Mouse (Mus musculus) midbrain, embryonic 14.5 days (tissue): ENCODE results near the gene Ddx21. TPM values are rescaled to one million over a fixed set of nuclear protein-coding genes. Genes with fewer than 3 reads are reported as not detected.

Experiments used
- ATAC-seq: fragments of 200-750 bp; cut with Nextera tagmentation; 2 replicates; pipeline ENCODE4 v1.8.0; 2017; ENCODE audit warnings: moderate number of reproducible peaks, moderate library complexity; ENCODE audit not compliant: low FRiP score, low TSS enrichment
- DNase-seq: peaks from one replicate; pipeline ENCODE4 v3.0.0-alpha.2; 2015
- H3K27ac ChIP-seq: fragments of 300-500 bp; sonication (generic); replicated peaks from 2 replicates; pipeline ENCODE4 v1.5.1; 2014; ENCODE audit warnings: mild to moderate bottlenecking, low read depth, low read length, moderate library complexity
- H3K27me3 ChIP-seq: fragments of 300-500 bp; sonication (generic); 2 replicates; pipeline ENCODE4 v1.6.1; 2014; ENCODE audit warnings: low read length, control low read depth, mixed read lengths; ENCODE audit not compliant: control insufficient read depth, insufficient read depth
- H3K36me3 ChIP-seq: fragments of 300-500 bp; sonication (generic); 2 replicates; pipeline ENCODE4 v1.6.1; 2014; ENCODE audit warnings: low read length, control low read depth; ENCODE audit not compliant: control insufficient read depth, insufficient read depth
- H3K4me1 ChIP-seq: fragments of 300-500 bp; sonication (generic); 2 replicates; pipeline ENCODE4 v1.6.1; 2014; ENCODE audit warnings: mild to moderate bottlenecking, antibody characterized with exemption, low read length, control low read depth; ENCODE audit not compliant: control insufficient read depth, insufficient read depth
- H3K4me2 ChIP-seq: fragments of 300-500 bp; sonication (generic); 2 replicates; pipeline ENCODE4 v1.6.1; 2014; ENCODE audit warnings: mild to moderate bottlenecking, low read length, moderate library complexity
- H3K4me3 ChIP-seq: fragments of 300-500 bp; sonication (generic); replicated peaks from 2 replicates; pipeline ENCODE4 v1.5.1; 2014; ENCODE audit warnings: low read depth, low read length
- H3K9ac ChIP-seq: fragments of 300-500 bp; sonication (generic); replicated peaks from 2 replicates; pipeline ENCODE4 v1.6.1; 2014; ENCODE audit warnings: mild to moderate bottlenecking, low read length, moderate library complexity
- H3K9me3 ChIP-seq: fragments of 300-500 bp; sonication (generic); 2 replicates; pipeline ENCODE4 v1.6.1; 2016; ENCODE audit warnings: low read length, control low read depth, mixed read lengths; ENCODE audit not compliant: control insufficient read depth
- WGBS: fragments of 180-500 bp; shearing (Covaris S2); extraction: QIAGEN DNeasy Blood & Tissue Kit; methylation state at CpG from one replicate; pipeline ENCODE4 v1.1.7; 2014; 5-methylcytosine and 5-hydroxymethylcytosine counted together
- polyA plus RNA-seq: library from polyadenylated mRNA; unstranded; fragments of >200 nt; fragmentation: Nextera tagmentation; extraction: Ambion mirVana; gene quantifications from 2 replicates; pipeline ENCODE4 v1.2.1, GENCODE M21; 2014

Ddx21 gene
- polyA plus RNA-seq, 1 experiment from 2014 or later = 23.7 TPM

DNA sequence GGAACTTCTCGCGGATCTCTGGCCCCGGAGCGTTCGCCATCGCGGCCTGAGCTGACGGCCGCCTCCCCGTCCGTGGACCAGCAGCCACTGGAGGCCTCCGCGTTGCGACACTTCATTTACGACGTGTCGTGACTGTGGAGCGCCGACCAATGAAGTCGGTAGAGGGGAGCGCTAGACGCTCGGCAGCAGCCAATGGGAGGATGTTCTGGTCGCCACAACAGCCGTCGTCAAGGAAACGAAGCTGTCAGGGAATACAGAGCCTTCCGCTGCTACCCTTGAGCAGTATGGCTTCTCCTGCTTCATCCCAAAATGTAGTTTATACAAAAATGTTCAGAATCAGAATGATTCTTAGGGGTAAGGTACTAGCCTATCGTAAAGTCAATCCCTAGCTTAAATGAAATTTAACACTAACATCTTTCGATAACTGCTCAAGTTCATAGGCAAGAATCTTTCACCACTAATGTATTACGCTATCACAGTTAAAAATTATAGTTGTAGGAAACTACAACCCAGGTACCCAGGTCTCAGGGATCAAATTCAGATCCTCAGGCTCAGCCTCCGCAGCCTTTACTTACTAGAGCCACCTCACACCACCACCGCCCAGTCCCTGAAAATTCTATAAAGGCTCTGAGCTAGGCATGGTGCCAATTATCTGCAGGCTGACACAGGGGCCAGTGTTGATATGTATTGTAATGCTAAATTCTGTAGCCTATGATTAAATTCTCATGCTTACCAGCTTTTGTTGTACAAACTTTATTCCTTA is 23.6 kb downstream of the Ddx21 start, which contains the start of gene Kif1bp:
Kif1bp (minus strand) TSS at position 120 of the 763 bp plus-strand sequence.
- H3K36me3 ChIP-seq = peaks cover 56% of the 10 kb centered on the region
- no peaks in the 10 kb centered on the region for H3K27me3 ChIP-seq
- H3K9me3 ChIP-seq = no peaks in the 10 kb centered on the region
- peak within 1 kb of the TSS; percentile 83 for H3K4me3 ChIP-seq
- ATAC-seq (peak; percentile 100), DNase-seq (peak; percentile 99)
- peak within 1 kb of the TSS; percentile 89 for H3K9ac ChIP-seq
- H3K4me1 ChIP-seq = peaks cover 12% of the 10 kb centered on the region
- H3K4me2 ChIP-seq = peak within 1 kb of the TSS; percentile 94
- H3K27ac ChIP-seq = peak within 1 kb of the TSS; percentile 83
- WGBS = 5% methylated on average over 33 of the region's 33 CpGs

DNA sequence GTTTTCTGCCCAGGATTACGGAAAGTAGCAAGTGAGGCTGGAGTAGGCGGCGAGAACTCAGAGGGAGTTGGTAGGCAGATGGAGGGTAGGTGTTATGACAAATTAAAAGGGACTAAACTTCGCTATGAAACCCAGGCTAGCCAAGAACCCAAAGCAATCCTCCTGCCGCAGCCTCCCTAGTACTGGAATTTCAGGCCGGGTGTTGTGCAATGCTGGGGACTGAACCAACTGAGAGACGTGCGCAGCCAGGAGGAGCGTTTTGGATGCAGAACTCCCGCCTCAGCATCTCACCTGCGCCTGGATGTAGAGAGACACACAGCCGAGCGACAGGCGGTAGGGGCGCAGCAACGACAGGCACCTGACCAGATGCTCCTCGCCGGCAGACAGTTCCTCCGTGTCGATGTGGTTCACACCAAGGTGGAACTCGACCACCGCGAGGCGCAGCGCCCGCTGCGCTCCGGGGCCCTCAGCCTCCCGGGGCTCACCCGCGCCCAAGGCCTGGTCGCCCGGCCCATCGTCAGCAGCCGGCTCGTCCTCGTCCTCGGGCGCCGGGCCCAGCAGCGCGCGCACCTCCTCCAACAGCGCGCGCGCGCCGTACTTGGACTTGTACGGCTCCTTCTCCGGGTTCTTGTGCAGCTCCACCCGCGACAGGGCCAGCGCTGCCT is 24.3 kb downstream of the Ddx21 start:
- peak; percentile 84 for ATAC-seq

DNA sequence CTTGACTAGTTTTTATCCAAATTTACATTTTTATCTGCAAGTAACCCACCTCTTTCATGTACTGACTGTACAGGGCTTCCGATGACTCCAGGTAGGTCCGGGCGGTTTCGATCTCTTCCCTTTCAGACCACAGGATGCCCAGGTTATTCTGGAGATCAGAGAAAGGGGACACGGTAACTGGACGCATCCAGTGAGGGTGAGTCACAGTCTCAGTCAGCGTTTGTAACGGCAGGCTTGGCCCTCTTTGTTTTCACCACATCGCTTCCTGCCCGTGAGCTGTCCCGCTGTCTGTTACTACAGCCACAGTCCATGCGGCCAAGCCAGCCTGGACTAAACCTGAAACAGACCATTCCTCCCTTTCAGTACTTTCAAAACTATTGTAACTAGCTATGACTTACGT is 27.1 kb downstream of the Ddx21 start:
- Histone ChIP-seq H3K27me3 (no peaks in the 10 kb centered on the region), H3K9ac (no peak overlapping the region), H3K4me2 (no peak overlapping the region), H3K36me3 (peaks cover 50% of the 10 kb centered on the region), H3K9me3 (no peaks in the 10 kb centered on the region), H3K4me1 (peaks cover 12% of the 10 kb centered on the region), H3K4me3 (no peak overlapping the region), H3K27ac (no peak overlapping the region)
- WGBS = 91% methylated on average over 13 of the region's 13 CpGs
- no peak for ATAC-seq
- no peak for DNase-seq

More for the DNA sequence above, 24.3 kb downstream of the Ddx21 start:
- H3K4me1 ChIP-seq = peaks cover 12% of the 10 kb centered on the region
- no peak for DNase-seq
- no peaks in the 10 kb centered on the region for H3K27me3 ChIP-seq
- peak overlapping the region; percentile 89 for H3K9ac ChIP-seq
- H3K27ac ChIP-seq = peak overlapping the region; percentile 83
- H3K4me3 ChIP-seq = peak overlapping the region; percentile 83
- WGBS = 1% methylated on average over 54 of the region's 54 CpGs
- peaks cover 56% of the 10 kb centered on the region for H3K36me3 ChIP-seq
- H3K9me3 ChIP-seq = no peaks in the 10 kb centered on the region
- H3K4me2 ChIP-seq = peak overlapping the region; percentile 94

DNA sequence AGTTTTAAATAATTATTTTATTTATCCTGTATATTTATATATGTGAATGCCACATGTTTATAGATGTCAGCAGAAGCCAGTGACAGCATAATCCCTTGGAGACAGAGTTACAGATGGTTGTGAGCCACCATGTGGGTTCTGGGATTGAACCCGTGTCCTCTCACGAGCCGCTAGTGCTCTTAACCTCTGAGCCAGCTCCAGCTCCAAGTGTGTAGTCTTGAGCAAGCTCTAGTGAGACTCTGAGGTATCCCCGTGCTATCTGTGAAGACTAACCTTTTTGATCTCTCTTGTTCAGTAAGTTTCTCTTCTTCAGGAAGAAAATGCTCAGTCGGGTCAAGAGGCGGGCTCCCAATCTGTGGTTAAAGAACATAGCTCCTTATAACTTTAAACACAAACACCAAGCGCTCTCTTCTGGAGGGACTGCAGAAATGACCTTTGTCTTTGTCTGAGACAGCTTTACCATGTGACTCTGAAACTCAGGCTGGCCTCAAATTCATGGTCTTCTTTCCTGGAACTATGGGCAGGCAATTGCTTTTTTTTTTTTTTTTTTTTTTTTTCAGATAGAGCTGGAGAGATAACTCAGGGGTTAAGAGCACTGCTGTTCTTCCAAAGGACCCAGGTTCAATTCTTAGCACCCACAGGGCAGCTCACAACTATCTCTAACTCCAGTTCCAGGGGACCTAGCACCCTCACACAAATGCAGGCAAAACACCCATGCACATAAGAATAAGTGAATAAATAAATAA is 31.8 kb downstream of the Ddx21 start:
- no peaks in the 10 kb centered on the region for H3K4me1 ChIP-seq
- no peak overlapping the region for H3K4me2 ChIP-seq
- 94% methylated on average over 7 of the region's 7 CpGs for WGBS
- ATAC-seq (no peak), DNase-seq (no peak)
- no peaks in the 10 kb centered on the region for H3K27me3 ChIP-seq
- no peak overlapping the region for H3K9ac ChIP-seq
- H3K9me3 ChIP-seq = no peaks in the 10 kb centered on the region
- peaks cover 87% of the 10 kb centered on the region for H3K36me3 ChIP-seq
- H3K4me3 ChIP-seq = no peak overlapping the region
- H3K27ac ChIP-seq = no peak overlapping the region

DNA sequence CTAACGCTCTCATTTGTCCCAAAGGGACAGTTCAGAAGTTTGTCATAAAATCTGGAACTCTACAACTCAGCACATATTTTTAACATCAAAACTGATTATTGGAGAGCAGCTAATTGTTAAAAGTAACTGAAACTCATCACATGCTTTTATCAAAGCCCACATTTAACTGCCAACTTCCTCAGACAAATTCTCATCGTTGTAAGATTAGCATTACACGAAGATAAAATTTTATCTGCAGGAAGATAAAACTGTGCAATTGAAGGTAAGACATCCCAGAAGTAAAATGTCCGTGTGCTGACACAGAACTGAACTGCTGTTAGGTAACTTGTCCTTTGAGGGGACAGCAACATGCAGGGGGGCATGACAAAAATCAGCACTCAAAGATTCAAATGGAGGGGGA is 33.2 kb downstream of the Ddx21 start:
- Histone ChIP-seq H3K27ac (no peak overlapping the region), H3K9ac (no peak overlapping the region), H3K4me2 (no peak overlapping the region), H3K4me3 (no peak overlapping the region), H3K27me3 (no peaks in the 10 kb centered on the region), H3K36me3 (peaks cover 87% of the 10 kb centered on the region), H3K4me1 (no peaks in the 10 kb centered on the region), H3K9me3 (no peaks in the 10 kb centered on the region)
- ATAC-seq (no peak), DNase-seq (no peak)
- WGBS = 94% methylated on average over 4 of the region's 4 CpGs

DNA sequence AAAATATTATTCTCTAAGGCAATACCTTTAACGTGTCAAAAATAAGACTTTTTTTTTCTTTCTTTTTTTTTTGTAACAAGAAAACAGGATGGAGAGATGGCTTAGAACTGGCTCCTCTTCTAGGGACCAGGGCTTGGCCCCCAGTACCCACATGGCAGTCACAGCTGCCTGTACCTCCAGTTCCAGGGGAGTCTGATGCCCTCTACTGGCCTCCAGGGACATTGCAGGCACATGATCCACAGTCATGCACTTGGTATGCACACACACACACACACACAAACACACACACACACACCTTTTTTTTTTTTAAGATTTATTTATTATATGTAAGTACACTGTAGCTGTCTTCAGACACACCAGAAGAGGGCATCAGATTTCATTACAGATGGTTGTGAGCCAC is 44.3 kb downstream of the Ddx21 start:
- Histone ChIP-seq H3K4me1 (no peaks in the 10 kb centered on the region), H3K4me2 (no peak overlapping the region), H3K9me3 (no peaks in the 10 kb centered on the region), H3K36me3 (peaks cover 57% of the 10 kb centered on the region), H3K27me3 (no peaks in the 10 kb centered on the region), H3K27ac (no peak overlapping the region), H3K9ac (no peak overlapping the region), H3K4me3 (no peak overlapping the region)
- DNase-seq (peak; percentile 26), ATAC-seq (no peak)
- WGBS = 95% methylated on average over 1 of the region's 1 CpGs

DNA sequence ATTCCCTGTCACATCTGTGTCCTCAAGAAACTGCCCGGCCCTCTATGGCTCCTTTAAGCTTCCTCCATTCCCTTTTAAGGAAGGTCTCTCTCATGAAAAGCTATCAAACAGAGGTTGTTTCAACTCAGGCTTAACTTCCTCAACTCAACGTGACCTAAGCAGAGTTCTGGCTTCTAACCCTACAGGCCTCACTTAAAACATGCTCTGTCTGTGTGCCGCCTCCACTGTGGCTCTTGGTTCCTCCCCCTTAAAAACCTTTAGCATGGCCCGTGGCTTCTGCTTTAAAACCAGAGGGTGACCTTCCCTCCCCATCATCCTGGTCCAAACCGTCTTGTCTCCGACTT is 45.6 kb downstream of the Ddx21 start:
- WGBS = 95% methylated on average over 6 of the region's 6 CpGs
- Histone ChIP-seq H3K4me2 (no peak overlapping the region), H3K27ac (no peak overlapping the region), H3K4me3 (no peak overlapping the region), H3K36me3 (peaks cover 45% of the 10 kb centered on the region), H3K27me3 (no peaks in the 10 kb centered on the region), H3K9me3 (no peaks in the 10 kb centered on the region), H3K9ac (no peak overlapping the region), H3K4me1 (no peaks in the 10 kb centered on the region)
- DNase-seq (no peak), ATAC-seq (no peak)

DNA sequence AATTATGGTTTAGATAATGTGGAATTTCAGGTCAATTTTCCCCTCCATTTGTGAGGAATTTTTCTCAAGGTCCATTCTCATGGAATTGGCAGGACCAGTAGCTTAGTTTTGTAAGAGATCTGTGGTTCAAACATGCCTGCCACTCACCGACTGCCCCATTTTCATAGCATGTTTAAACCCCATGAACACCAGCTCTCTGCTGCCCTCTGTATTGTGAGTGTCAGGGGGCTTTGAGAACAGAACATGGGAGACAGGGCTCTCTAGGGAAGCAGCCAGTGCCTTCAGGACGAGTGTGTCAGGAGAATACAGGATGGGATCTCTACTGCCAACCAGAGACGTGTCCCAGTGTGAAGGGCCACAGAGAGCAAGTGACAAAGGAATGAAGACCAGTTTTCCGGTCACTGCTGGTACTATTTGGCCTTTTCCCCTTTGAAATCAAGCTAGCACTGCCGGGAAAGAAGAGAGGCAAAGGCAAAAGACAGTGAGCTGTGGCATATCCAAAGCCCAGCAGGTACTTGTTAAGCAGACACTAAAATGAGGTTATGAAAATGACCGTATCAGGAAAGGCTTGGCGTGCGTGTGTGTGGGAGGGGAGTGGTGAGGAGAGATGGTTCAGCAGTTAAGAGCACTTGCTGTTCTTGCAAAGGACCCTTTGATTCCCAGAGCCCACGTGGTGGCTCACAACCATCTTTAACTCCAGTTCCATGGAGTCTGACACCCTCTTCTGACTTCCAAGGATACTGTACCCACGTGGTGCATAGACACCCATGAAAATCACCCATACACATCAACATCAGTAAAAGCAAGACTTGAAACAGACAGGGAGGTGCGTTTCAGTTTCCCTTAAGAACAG is 46.1 kb downstream of the Ddx21 start:
- H3K27ac ChIP-seq = no peak overlapping the region
- no peaks in the 10 kb centered on the region for H3K27me3 ChIP-seq
- no peaks in the 10 kb centered on the region for H3K9me3 ChIP-seq
- no peak overlapping the region for H3K4me2 ChIP-seq
- H3K4me1 ChIP-seq = no peaks in the 10 kb centered on the region
- H3K36me3 ChIP-seq = peaks cover 41% of the 10 kb centered on the region
- whole genome bisulfite sequencing = 84% methylated on average over 11 of the region's 11 CpGs
- DNase-seq (no peak), ATAC-seq (no peak)
- no peak overlapping the region for H3K9ac ChIP-seq
- no peak overlapping the region for H3K4me3 ChIP-seq
